Mouse (Mus musculus): ENCODE measurements around the gene Apod. TPM values are rescaled to one million over a fixed set of nuclear protein-coding genes. Genes with fewer than 3 reads are reported as not detected.

The Apod gene
- total and polyA plus RNA-seq, 2 experiments = not detected

DNA sequence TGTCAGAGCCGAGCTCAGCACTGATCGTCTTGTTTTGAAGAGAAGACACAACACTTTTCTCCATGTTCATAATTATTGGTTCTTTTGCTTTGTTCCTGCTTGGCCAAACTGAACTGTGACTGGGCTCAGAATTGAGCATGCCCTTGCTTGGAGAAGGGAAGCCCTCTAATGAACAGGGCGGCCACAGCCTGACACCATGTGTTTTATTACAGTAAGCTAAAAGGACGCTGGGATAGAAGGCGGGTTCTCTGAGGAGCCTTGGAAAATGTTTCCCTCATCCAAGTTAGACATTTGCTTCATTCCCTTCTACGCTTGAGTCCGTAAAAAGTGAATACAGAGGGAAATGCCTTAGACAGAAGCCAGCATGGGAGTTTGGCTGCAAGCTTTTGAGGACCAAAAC lies 37.6 kb downstream of the Apod start:
- no peaks in the 10 kb centered on the region; the same call in 1 of the 2 replicates for H3K4me1 ChIP-seq (ENCODE audit: control insufficient read depth, insufficient read depth, low read length)
- H3K4me3 ChIP-seq (ENCODE audit: insufficient read depth, low read depth, low read length) = no peak overlapping the region
- H3K27me3 ChIP-seq (ENCODE audit: control insufficient read depth, insufficient read depth, low read length) = no peaks in the 10 kb centered on the region
- no peak for TF ChIP-seq POLR2A (IDR thresholded peaks at IDR 0.05; ENCODE audit: extremely low read depth, insufficient read depth, low read length)
- TF ChIP-seq CTCF (IDR thresholded peaks at IDR 0.05; ENCODE audit: low read depth, low read length) = no peak
- H3K36me3 ChIP-seq (ENCODE audit: control insufficient read depth, insufficient read depth, low read length) = no peaks in the 10 kb centered on the region
- peak overlapping the region; percentile 42 for H3K27ac ChIP-seq (replicated peaks; ENCODE audit: insufficient read depth, low read depth, low read length)
- peaks cover 14% of the 10 kb centered on the region; the same call in 1 of the 2 replicates for H3K79me2 ChIP-seq (ENCODE audit: control insufficient read depth, insufficient read depth, low read length)
- WGBS = 79% methylated on average over 7 of the region's 7 CpGs
- no peak overlapping the region for H3K9ac ChIP-seq (ENCODE audit: low read depth, low read length)
- no peak for DNase-seq (ENCODE audit: extremely low read depth, low read depth, low spot score)

GRCm38 (mm10) chr16:31276539-31276938 lies 38.1 kb downstream of the Apod start:
- no peaks in the 10 kb centered on the region; the same call in 1 of the 2 replicates for H3K4me1 ChIP-seq (ENCODE audit: control insufficient read depth, insufficient read depth, low read length)
- WGBS = 77% methylated on average over 7 of the region's 7 CpGs
- DNase-seq (ENCODE audit: extremely low read depth, low read depth, low spot score) = peak; percentile 23
- no peaks in the 10 kb centered on the region for H3K27me3 ChIP-seq (ENCODE audit: control insufficient read depth, insufficient read depth, low read length)
- H3K27ac ChIP-seq (replicated peaks; ENCODE audit: insufficient read depth, low read depth, low read length) = peak overlapping the region; percentile 42
- no peak overlapping the region for H3K9ac ChIP-seq (ENCODE audit: low read depth, low read length)
- TF ChIP-seq POLR2A (IDR thresholded peaks at IDR 0.05; ENCODE audit: extremely low read depth, insufficient read depth, low read length) (no peak), CTCF (IDR thresholded peaks at IDR 0.05; ENCODE audit: low read depth, low read length) (no peak)
- peaks cover 16% of the 10 kb centered on the region; the same call in 1 of the 2 replicates for H3K79me2 ChIP-seq (ENCODE audit: control insufficient read depth, insufficient read depth, low read length)
- H3K4me3 ChIP-seq (ENCODE audit: insufficient read depth, low read depth, low read length) = no peak overlapping the region
- no peaks in the 10 kb centered on the region for H3K36me3 ChIP-seq (ENCODE audit: control insufficient read depth, insufficient read depth, low read length)

DNA sequence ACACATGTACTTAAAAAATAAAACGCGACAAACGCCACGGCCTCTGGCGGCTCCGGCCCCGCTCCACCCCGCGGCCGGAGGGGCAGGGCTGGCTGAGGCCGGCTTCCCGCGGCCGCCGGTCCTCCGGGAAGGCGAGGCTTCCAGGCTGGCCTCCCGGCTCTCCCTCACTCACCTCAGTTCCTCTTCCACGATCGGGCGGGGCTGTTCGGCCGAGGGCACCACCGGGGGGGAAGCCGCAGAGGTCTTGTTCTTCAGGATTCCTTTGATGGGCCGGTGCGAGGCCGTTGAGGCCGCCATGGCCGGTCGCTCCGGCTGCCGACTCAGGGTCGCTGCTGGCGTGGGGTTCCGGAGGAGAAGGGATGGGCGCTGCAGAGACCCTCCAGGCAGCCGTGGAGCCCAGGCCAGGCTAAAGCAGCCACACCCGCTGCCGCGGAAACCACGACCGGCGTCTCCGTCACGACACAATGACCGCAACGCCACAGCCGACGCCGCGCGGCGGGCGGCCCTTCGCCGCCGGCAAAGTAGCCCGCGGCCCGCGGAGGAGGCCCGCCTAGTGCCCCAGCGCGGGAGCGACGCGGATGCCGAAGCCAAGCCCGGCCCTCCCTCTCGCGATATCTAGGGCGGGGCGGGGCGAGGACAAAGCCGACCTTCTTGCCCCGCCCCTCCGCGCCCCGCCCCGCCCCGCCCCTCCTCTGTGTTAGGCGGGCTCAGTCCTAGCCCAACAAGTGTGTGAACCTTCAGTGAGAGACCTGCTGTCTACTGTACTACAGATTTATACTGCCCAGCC lies 39.7 kb downstream of the Apod start, which contains the start of gene Ppp1r2:
Gene Ppp1r2 (minus strand): TSS at position 604 of the 787 bp plus-strand sequence.
- DNase-seq (ENCODE audit: extremely low read depth, low read depth, low spot score) = peak; percentile 60
- Histone ChIP-seq H3K9ac (ENCODE audit: low read depth, low read length) (peak within 1 kb of the TSS; percentile 82), H3K36me3 (ENCODE audit: control insufficient read depth, insufficient read depth, low read length) (no peaks in the 10 kb centered on the region), H3K27me3 (ENCODE audit: control insufficient read depth, insufficient read depth, low read length) (no peaks in the 10 kb centered on the region), H3K27ac (replicated peaks; ENCODE audit: insufficient read depth, low read depth, low read length) (peak within 1 kb of the TSS; percentile 87), H3K79me2 (ENCODE audit: control insufficient read depth, insufficient read depth, low read length) (peaks cover 24% of the 10 kb centered on the region; the same call in 1 of the 2 replicates), H3K4me1 (ENCODE audit: control insufficient read depth, insufficient read depth, low read length) (no peaks in the 10 kb centered on the region; the same call in 1 of the 2 replicates), H3K4me3 (ENCODE audit: insufficient read depth, low read depth, low read length) (peak within 1 kb of the TSS; percentile 75)
- under 1% methylated on average over 82 of the region's 83 CpGs for WGBS
- TF ChIP-seq POLR2A (IDR thresholded peaks at IDR 0.05; ENCODE audit: extremely low read depth, insufficient read depth, low read length) (peak; percentile 89), CTCF (IDR thresholded peaks at IDR 0.05; ENCODE audit: low read depth, low read length) (peak; percentile 15; the same call in 1 of the 2 replicates)

DNA sequence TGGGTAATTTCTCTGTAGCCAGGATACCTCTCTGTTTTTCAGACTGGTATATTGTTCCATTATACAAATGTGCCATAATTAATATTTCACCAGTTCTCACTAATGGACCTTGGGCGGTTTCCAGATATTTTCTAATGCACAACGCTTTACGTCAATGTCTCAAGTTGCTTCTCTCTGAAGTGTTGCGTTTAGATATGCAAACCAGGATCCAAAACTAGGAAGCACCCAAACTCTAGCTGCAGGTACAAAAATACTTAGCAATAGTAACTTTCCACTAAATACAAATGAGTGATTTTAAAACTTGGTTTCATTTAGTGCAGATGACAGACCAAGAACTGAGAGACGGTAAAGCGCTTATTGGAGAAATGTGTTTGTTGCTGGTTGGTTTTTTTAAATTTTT lies 40.5 kb downstream of the Apod start:
- Histone ChIP-seq H3K4me3 (ENCODE audit: insufficient read depth, low read depth, low read length) (peak overlapping the region; percentile 75), H3K4me1 (ENCODE audit: control insufficient read depth, insufficient read depth, low read length) (no peaks in the 10 kb centered on the region; the same call in 1 of the 2 replicates), H3K79me2 (ENCODE audit: control insufficient read depth, insufficient read depth, low read length) (peaks cover 26% of the 10 kb centered on the region; the same call in 1 of the 2 replicates), H3K27me3 (ENCODE audit: control insufficient read depth, insufficient read depth, low read length) (no peaks in the 10 kb centered on the region), H3K36me3 (ENCODE audit: control insufficient read depth, insufficient read depth, low read length) (no peaks in the 10 kb centered on the region), H3K9ac (ENCODE audit: low read depth, low read length) (peak overlapping the region; percentile 28; the same call in 1 of the 2 replicates), H3K27ac (replicated peaks; ENCODE audit: insufficient read depth, low read depth, low read length) (peak overlapping the region; percentile 83)
- TF ChIP-seq POLR2A (IDR thresholded peaks at IDR 0.05; ENCODE audit: extremely low read depth, insufficient read depth, low read length) (no peak), CTCF (IDR thresholded peaks at IDR 0.05; ENCODE audit: low read depth, low read length) (no peak)
- WGBS = under 1% methylated on average over 6 of the region's 6 CpGs
- peak; percentile 29 for DNase-seq (ENCODE audit: extremely low read depth, low read depth, low spot score)

- TF ChIP-seq CTCF (IDR thresholded peaks at IDR 0.05; ENCODE audit: low read depth, low read length) (no peak), POLR2A (IDR thresholded peaks at IDR 0.05; ENCODE audit: extremely low read depth, insufficient read depth, low read length) (no peak)
- Histone ChIP-seq H3K79me2 (ENCODE audit: control insufficient read depth, insufficient read depth, low read length) (peaks cover 20% of the 10 kb centered on the region; the same call in 1 of the 2 replicates), H3K36me3 (ENCODE audit: control insufficient read depth, insufficient read depth, low read length) (peaks cover 12% of the 10 kb centered on the region), H3K27me3 (ENCODE audit: control insufficient read depth, insufficient read depth, low read length) (no peaks in the 10 kb centered on the region), H3K4me3 (ENCODE audit: insufficient read depth, low read depth, low read length) (no peak overlapping the region), H3K27ac (replicated peaks; ENCODE audit: insufficient read depth, low read depth, low read length) (no peak overlapping the region), H3K9ac (ENCODE audit: low read depth, low read length) (no peak overlapping the region), H3K4me1 (ENCODE audit: control insufficient read depth, insufficient read depth, low read length) (peaks cover 2% of the 10 kb centered on the region; the same call in 1 of the 2 replicates)
- peak; percentile 57 for DNase-seq (ENCODE audit: extremely low read depth, low read depth, low spot score)
- WGBS = 54% methylated on average over 2 of the region's 2 CpGs
These were observed 47.9 kb downstream of the Apod start for GRCm38 (mm10) chr16:31266692-31267091.
